Mouse (Mus musculus): ENCODE data around the gene S100a11. TPM values are rescaled to one million over a fixed set of nuclear protein-coding genes. Genes with fewer than 3 reads are reported as not detected.

Gene S100a11
- total and polyA plus RNA-seq, 3 experiments, result 47.2 to 468 (median 75.2) TPM

DNA sequence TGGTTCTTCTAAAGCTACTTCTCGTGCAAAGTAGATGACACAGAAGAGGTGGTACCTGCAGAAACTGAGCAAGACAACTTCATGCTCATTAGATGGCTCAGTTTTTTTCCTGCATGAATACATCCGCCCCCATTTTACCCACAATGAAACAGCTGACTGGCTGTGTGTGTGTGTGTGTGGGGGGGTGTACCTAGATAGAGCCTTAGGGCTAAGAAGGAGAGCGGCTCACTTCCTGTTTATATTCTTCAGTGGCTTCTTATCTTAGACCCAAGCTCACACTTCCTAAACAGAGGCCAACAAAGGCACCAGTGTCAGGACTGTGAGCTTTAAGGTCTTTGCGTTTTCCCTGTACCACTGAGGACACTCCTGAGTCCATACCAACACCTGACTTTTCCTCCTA, 29.7 kb downstream of the S100a11 start:
- peaks cover under 1% of the 10 kb centered on the region for H3K79me2 ChIP-seq (replicated peaks; ENCODE audit: control insufficient read depth, extremely low read depth, insufficient read depth, poor library complexity, severe bottlenecking)
- H3K4me1 ChIP-seq (ENCODE audit: control insufficient read depth in 1 of 2, insufficient read depth in 2 of 2), result peaks cover 11 to 65% of the 10 kb centered on the region in 2 experiments
- DNase-seq (ENCODE audit: extremely low read depth), result peak; percentile 89
- peaks cover 1% of the 10 kb centered on the region for H3K9me3 ChIP-seq (replicated peaks; ENCODE audit: low read length)
- no peaks in the 10 kb centered on the region for H3K27me3 ChIP-seq (replicated peaks)
- peak overlapping the region; percentile 82 for H3K4me2 ChIP-seq (ENCODE audit: insufficient read depth, low read depth, poor library complexity, severe bottlenecking)
- H3K36me3 ChIP-seq (replicated peaks in 1 of 2; ENCODE audit: control insufficient read depth in 1 of 2, insufficient read depth in 1 of 2, low read length in 1 of 2), result no peaks in the 10 kb centered on the region
- dilution Hi-C loops (cut with MboI; ENCODE audit: extremely low pct_ligation_motif_present, extremely low pct_unique_long_range_greater_than_20kb, low sequenced_read_pairs) (no loop called here), in situ Hi-C loops (cut with MboI; ENCODE audit: low pct_ligation_motif_present, low pct_unique_long_range_greater_than_20kb, low sequenced_read_pairs) (loop anchor here (5.0 kb wide), 1 partner anchor 52 kb away; no protein-coding TSS in a partner anchor)
- TF ChIP-seq ZNF384 (IDR thresholded peaks at IDR 0.05; ENCODE audit: low read depth, low read length), result peak; percentile 78
- TF ChIP-seq ETS1 (conservative IDR thresholded peaks at IDR 0.05; ENCODE audit: low read depth, low read length), result peak; percentile 92
- TF ChIP-seq GABPA (IDR thresholded peaks at IDR 0.05; ENCODE audit: insufficient replicate concordance, low read depth, low read length), result no peak
- no peak; the same call in 1 of the 2 replicates for TF ChIP-seq HCFC1 (IDR thresholded peaks at IDR 0.05; ENCODE audit: low read depth, low read length)
- TF ChIP-seq RAD21 (IDR thresholded peaks at IDR 0.05; ENCODE audit: low read depth, low read length), result no peak
- no peak for TF ChIP-seq CHD2 (IDR thresholded peaks at IDR 0.05; ENCODE audit: low read length)
- no peak for TF ChIP-seq JUN (IDR thresholded peaks at IDR 0.05; ENCODE audit: insufficient read depth, low read depth, low read length)
- TF ChIP-seq JUND (conservative IDR thresholded peaks at IDR 0.05; ENCODE audit: low read depth, low read length), result no peak
- peak; percentile 85 for TF ChIP-seq ELF1 (IDR thresholded peaks at IDR 0.05; ENCODE audit: low read depth, low read length)
- no peak for TF ChIP-seq NRF1 (IDR thresholded peaks at IDR 0.05; ENCODE audit: low read depth, low read length)
- no peak for TF ChIP-seq ZC3H11A (IDR thresholded peaks at IDR 0.05; ENCODE audit: low read depth, low read length)
- no peak for TF ChIP-seq MAFK (IDR thresholded peaks at IDR 0.05; ENCODE audit: insufficient replicate concordance, low read length)
- TF ChIP-seq MAX (IDR thresholded peaks at IDR 0.05; ENCODE audit: low read length), result no peak
- TF ChIP-seq E2F4 (IDR thresholded peaks at IDR 0.05; ENCODE audit: insufficient replicate concordance, low read depth, low read length), result no peak
- no peak for TF ChIP-seq MYC (IDR thresholded peaks at IDR 0.05; ENCODE audit: low read depth, low read length)
- TF ChIP-seq RCOR1 (conservative IDR thresholded peaks at IDR 0.05; ENCODE audit: low read depth, low read length), result no peak
- TF ChIP-seq TCF12 (IDR thresholded peaks at IDR 0.05; ENCODE audit: low read depth, low read length), result peak; percentile 32; the same call in 1 of the 2 replicates
- TF ChIP-seq CHD1 (IDR thresholded peaks at IDR 0.05; ENCODE audit: low read depth, low read length), result no peak
- no peak for TF ChIP-seq SMC3 (IDR thresholded peaks at IDR 0.05; ENCODE audit: low read depth, low read length)
- TF ChIP-seq EP300 (IDR thresholded peaks at IDR 0.05; ENCODE audit: low read length), result peak; percentile 68
- TF ChIP-seq USF1 (IDR thresholded peaks at IDR 0.05; ENCODE audit: low read depth, low read length), result no peak
- 0 out of 2 replicates have a peak, but pooled peaks have one; percentile 18 for TF ChIP-seq MEF2A (IDR thresholded peaks at IDR 0.05; ENCODE audit: borderline replicate concordance, low read depth, low read length)
- TF ChIP-seq CTCF (conservative IDR thresholded peaks at IDR 0.05 in 1 of 2, IDR thresholded peaks at IDR 0.05 in 1 of 2; ENCODE audit: low read depth in 2 of 2, low read length in 2 of 2), result no peak
- no peak for TF ChIP-seq ZMIZ1 (IDR thresholded peaks at IDR 0.05; ENCODE audit: low read depth, low read length)
- TF ChIP-seq USF2 (conservative IDR thresholded peaks at IDR 0.05; ENCODE audit: low read depth, low read length), result no peak
- TF ChIP-seq UBTF (IDR thresholded peaks at IDR 0.05; ENCODE audit: low read depth, low read length), result no peak
- TF ChIP-seq PAX5 (IDR thresholded peaks at IDR 0.05; ENCODE audit: low read length), result no peak
- TF ChIP-seq SIN3A (IDR thresholded peaks at IDR 0.05; ENCODE audit: low read length), result peak; percentile 78
- no peak for TF ChIP-seq POLR2AphosphoS2 (IDR thresholded peaks at IDR 0.05; ENCODE audit: low read depth, low read length)
- TF ChIP-seq POLR2A (IDR thresholded peaks at IDR 0.05; ENCODE audit: low read depth, low read length), result peak; percentile 33; the same call in 1 of the 2 replicates
- TF ChIP-seq TBP (conservative IDR thresholded peaks at IDR 0.05; ENCODE audit: low read depth, low read length), result 0 out of 2 replicates have a peak, but pooled peaks have one; percentile 16
- peak; percentile 79; the same call in 1 of the 2 replicates for TF ChIP-seq MAZ (IDR thresholded peaks at IDR 0.05; ENCODE audit: low read depth, low read length)
- TF ChIP-seq KAT2A (IDR thresholded peaks at IDR 0.05; ENCODE audit: insufficient replicate concordance, low read length), result no peak
- no peak for TF ChIP-seq ZKSCAN1 (IDR thresholded peaks at IDR 0.05; ENCODE audit: borderline replicate concordance, low read depth, low read length)
- TF ChIP-seq MXI1 (IDR thresholded peaks at IDR 0.05; ENCODE audit: low read depth, low read length), result no peak; the same call in 1 of the 2 replicates
- TF ChIP-seq BHLHE40 (IDR thresholded peaks at IDR 0.05; ENCODE audit: low read depth, low read length), result peak; percentile 56
- peak; percentile 80 for TF ChIP-seq IRF4 (IDR thresholded peaks at IDR 0.05; ENCODE audit: low read depth, low read length)
- TF ChIP-seq NELFE (IDR thresholded peaks at IDR 0.05; ENCODE audit: low read depth, low read length), result peak; percentile 28; the same call in 1 of the 2 replicates
- peak overlapping the region; percentile 70; the same call in 1 of the 2 replicates for H3K9ac ChIP-seq (ENCODE audit: insufficient read depth, low read depth)
- no peak overlapping the region for H3K4me3 ChIP-seq (replicated peaks in 1 of 3; ENCODE audit: low read depth in 2 of 3, low read length in 2 of 3, poor library complexity in 1 of 3)
- H3K27ac ChIP-seq (ENCODE audit: insufficient read depth, low read depth), result peak overlapping the region; percentile 99

Data from CH12.LX (cell line).